Mouse (Mus musculus): ENCODE data around the gene Arvcf. TPM values are rescaled to one million over a fixed set of nuclear protein-coding genes. Genes with fewer than 3 reads are reported as not detected.
A peak's percentile ranks its signal among the peaks of the same experiment; 100 is the strongest.

The Arvcf gene
- 7.0 and 9.7 TPM in 2 replicates for polyA plus RNA-seq (2015; fragmentation: Nextera tagmentation; extraction: Ambion mirVana)

DNA sequence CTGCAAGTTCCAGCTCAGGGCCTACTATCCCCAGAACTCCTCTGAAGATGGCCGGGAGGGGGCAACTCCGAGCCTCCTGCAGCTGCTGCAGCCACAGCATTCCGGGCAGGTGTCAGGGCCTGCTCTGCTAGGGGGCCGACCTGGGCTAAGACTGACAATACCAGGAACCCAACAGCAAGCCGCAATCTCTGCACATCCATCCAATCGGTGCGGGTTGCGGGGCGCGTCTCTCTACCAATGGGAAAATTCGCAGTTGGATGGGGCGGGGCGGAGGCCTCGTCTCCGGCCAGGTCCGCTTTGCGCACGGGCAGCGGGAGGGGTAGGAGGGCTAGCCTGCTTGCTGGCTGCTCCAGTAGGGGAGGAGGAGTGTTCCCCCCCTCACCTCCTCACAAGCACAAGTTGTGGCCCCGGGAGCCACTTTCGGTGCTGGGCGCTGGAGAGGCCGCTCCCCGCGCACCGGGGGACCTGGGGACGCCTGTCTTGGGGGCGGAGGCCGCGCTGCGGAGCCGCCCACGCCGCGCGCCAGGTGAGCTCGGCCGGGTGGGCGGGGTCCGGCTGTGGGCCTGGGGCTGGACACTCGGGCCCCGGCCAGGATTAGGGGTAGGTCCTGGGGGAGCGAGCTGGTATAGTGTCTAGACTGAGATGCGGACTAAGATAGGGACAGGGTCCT is at the start of gene Arvcf, which contains the start of gene Tango2:
TSS of gene Arvcf (plus strand) at position 252 of the 670 bp plus-strand sequence.
TSS of gene Tango2 (minus strand) at position 173 of the 670 bp plus-strand sequence.
- no peak within 1 kb of the TSS for H3K27ac ChIP-seq (ENCODE audit: low read depth)
- peak within 1 kb of the TSS; percentile 60 for H3K9ac ChIP-seq (replicated peaks)
- WGBS (ENCODE audit: insufficient replicate concordance) = 1% methylated on average over 44 of the region's 44 CpGs
- DNase-seq (peak; percentile 86), ATAC-seq (peak; percentile 72)
- H3K4me1 ChIP-seq (ENCODE audit: insufficient read depth) = peaks cover 31% of the 10 kb centered on the region
- no peaks in the 10 kb centered on the region for H3K9me3 ChIP-seq (ENCODE audit: low read length)
- peaks cover 40% of the 10 kb centered on the region for H3K27me3 ChIP-seq (ENCODE audit: insufficient read depth, low read length)
- H3K4me2 ChIP-seq (ENCODE audit: low read depth, low read length) = peak within 1 kb of the TSS; percentile 94
- H3K4me3 ChIP-seq (ENCODE audit: low read depth, low read length) = peak within 1 kb of the TSS; percentile 65
- TF ChIP-seq EP300 (IDR thresholded peaks at IDR 0.05; ENCODE audit: low read depth) = no peak
- peak; percentile 52 for TF ChIP-seq CTCF (IDR thresholded peaks at IDR 0.05; ENCODE audit: low read depth)
- no peaks in the 10 kb centered on the region for H3K36me3 ChIP-seq (replicated peaks; ENCODE audit: insufficient read depth, low read length)

GRCm38 (mm10) chr16:18308159-18308558 is 39.8 kb upstream of the Arvcf start:
- DNase-seq (no peak), ATAC-seq (no peak)
- 56% methylated on average over 1 of the region's 1 CpGs for WGBS (ENCODE audit: insufficient replicate concordance)
- no peaks in the 10 kb centered on the region for H3K4me1 ChIP-seq (ENCODE audit: insufficient read depth)
- no peak overlapping the region for H3K4me3 ChIP-seq (ENCODE audit: low read depth, low read length)
- no peaks in the 10 kb centered on the region for H3K27me3 ChIP-seq (ENCODE audit: insufficient read depth, low read length)
- H3K36me3 ChIP-seq (replicated peaks; ENCODE audit: insufficient read depth, low read length) = peaks cover 50% of the 10 kb centered on the region
- H3K9me3 ChIP-seq (ENCODE audit: low read length) = no peaks in the 10 kb centered on the region
- H3K27ac ChIP-seq (ENCODE audit: low read depth) = no peak overlapping the region
- TF ChIP-seq CTCF (IDR thresholded peaks at IDR 0.05; ENCODE audit: low read depth) (no peak), EP300 (IDR thresholded peaks at IDR 0.05; ENCODE audit: low read depth) (no peak)
- no peak overlapping the region for H3K4me2 ChIP-seq (ENCODE audit: low read depth, low read length)
- no peak overlapping the region for H3K9ac ChIP-seq (replicated peaks)

GRCm38 (mm10) chr16:18318992-18319391 is 29.0 kb upstream of the Arvcf start:
- H3K4me1 ChIP-seq (ENCODE audit: insufficient read depth) = no peaks in the 10 kb centered on the region
- ATAC-seq (no peak), DNase-seq (no peak)
- H3K27ac ChIP-seq (ENCODE audit: low read depth) = no peak overlapping the region
- peaks cover 52% of the 10 kb centered on the region for H3K36me3 ChIP-seq (replicated peaks; ENCODE audit: insufficient read depth, low read length)
- H3K9me3 ChIP-seq (ENCODE audit: low read length) = no peaks in the 10 kb centered on the region
- no peak overlapping the region for H3K9ac ChIP-seq (replicated peaks)
- no peaks in the 10 kb centered on the region for H3K27me3 ChIP-seq (ENCODE audit: insufficient read depth, low read length)
- no peak overlapping the region for H3K4me3 ChIP-seq (ENCODE audit: low read depth, low read length)
- 78% methylated on average over 3 of the region's 3 CpGs for WGBS (ENCODE audit: insufficient replicate concordance)
- no peak overlapping the region for H3K4me2 ChIP-seq (ENCODE audit: low read depth, low read length)
- no peak for TF ChIP-seq EP300 (IDR thresholded peaks at IDR 0.05; ENCODE audit: low read depth)
- TF ChIP-seq CTCF (IDR thresholded peaks at IDR 0.05; ENCODE audit: low read depth) = no peak

GRCm38 (mm10) chr16:18321443-18321842 is 26.5 kb upstream of the Arvcf start:
- Histone ChIP-seq H3K9me3 (ENCODE audit: low read length) (no peaks in the 10 kb centered on the region), H3K4me2 (ENCODE audit: low read depth, low read length) (no peak overlapping the region), H3K27me3 (ENCODE audit: insufficient read depth, low read length) (no peaks in the 10 kb centered on the region), H3K9ac (replicated peaks) (no peak overlapping the region), H3K4me1 (ENCODE audit: insufficient read depth) (no peaks in the 10 kb centered on the region), H3K36me3 (replicated peaks; ENCODE audit: insufficient read depth, low read length) (peaks cover 58% of the 10 kb centered on the region), H3K4me3 (ENCODE audit: low read depth, low read length) (no peak overlapping the region), H3K27ac (ENCODE audit: low read depth) (no peak overlapping the region)
- no peak for DNase-seq
- WGBS (ENCODE audit: insufficient replicate concordance) = 76% methylated on average over 2 of the region's 2 CpGs
- no peak for TF ChIP-seq EP300 (IDR thresholded peaks at IDR 0.05; ENCODE audit: low read depth)
- TF ChIP-seq CTCF (IDR thresholded peaks at IDR 0.05; ENCODE audit: low read depth) = no peak
- no peak for ATAC-seq

GRCm38 (mm10) chr16:18323460-18323859 is 24.5 kb upstream of the Arvcf start:
- Histone ChIP-seq H3K4me2 (ENCODE audit: low read depth, low read length) (no peak overlapping the region), H3K4me1 (ENCODE audit: insufficient read depth) (no peaks in the 10 kb centered on the region), H3K4me3 (ENCODE audit: low read depth, low read length) (no peak overlapping the region), H3K27ac (ENCODE audit: low read depth) (no peak overlapping the region), H3K9ac (replicated peaks) (no peak overlapping the region; the same call in 1 of the 2 replicates), H3K9me3 (ENCODE audit: low read length) (no peaks in the 10 kb centered on the region), H3K36me3 (replicated peaks; ENCODE audit: insufficient read depth, low read length) (peaks cover 48% of the 10 kb centered on the region), H3K27me3 (ENCODE audit: insufficient read depth, low read length) (no peaks in the 10 kb centered on the region)
- TF ChIP-seq EP300 (IDR thresholded peaks at IDR 0.05; ENCODE audit: low read depth) (no peak), CTCF (IDR thresholded peaks at IDR 0.05; ENCODE audit: low read depth) (no peak)
- ATAC-seq = no peak
- WGBS (ENCODE audit: insufficient replicate concordance) = 83% methylated on average over 2 of the region's 2 CpGs
- no peak for DNase-seq

- Histone ChIP-seq H3K4me1 (ENCODE audit: insufficient read depth) (no peaks in the 10 kb centered on the region), H3K4me2 (ENCODE audit: low read depth, low read length) (no peak overlapping the region), H3K9ac (replicated peaks) (no peak overlapping the region; the same call in 1 of the 2 replicates), H3K36me3 (replicated peaks; ENCODE audit: insufficient read depth, low read length) (peaks cover 45% of the 10 kb centered on the region), H3K4me3 (ENCODE audit: low read depth, low read length) (no peak overlapping the region), H3K9me3 (ENCODE audit: low read length) (no peaks in the 10 kb centered on the region), H3K27ac (ENCODE audit: low read depth) (no peak overlapping the region), H3K27me3 (ENCODE audit: insufficient read depth, low read length) (no peaks in the 10 kb centered on the region)
- DNase-seq (no peak), ATAC-seq (no peak)
- 78% methylated on average over 6 of the region's 6 CpGs for WGBS (ENCODE audit: insufficient replicate concordance)
- TF ChIP-seq CTCF (IDR thresholded peaks at IDR 0.05; ENCODE audit: low read depth) = no peak
- TF ChIP-seq EP300 (IDR thresholded peaks at IDR 0.05; ENCODE audit: low read depth) = no peak
Measured at GRCm38 (mm10) chr16:18324031-18324430, 24.0 kb upstream of the Arvcf start.

All from liver, postnatal 0 days (tissue).